Comparison of ENCODE assay signal across 31 mouse cellular contexts in genomic region chr10:21271785-21272184, GRCm38 (mm10).
"Had no signal": no experiment of that assay in that cellular context is flagged by ENCODE, and none has a peak within 500 bp of the region (broad histone marks: within the 10 kb centered on the region; RNA-seq: fewer than 3 reads in every experiment).

No protein-coding gene starts in this region.

- H3K4me1 ChIP-seq: limb, embryonic 10.5 days; limb, embryonic 12.5 days; limb, embryonic 13.5 days; limb, embryonic 15.5 days; lung, embryonic 15.5 days; midbrain, embryonic 12.5 days; midbrain, embryonic 13.5 days; midbrain, embryonic 15.5 days; neural tube, embryonic 12.5 days had no signal

- H3K4me2 ChIP-seq: limb, embryonic 12.5 days; limb, embryonic 13.5 days; limb, embryonic 15.5 days; liver, embryonic 11.5 days; liver, embryonic 12.5 days; liver, embryonic 13.5 days; liver, embryonic 15.5 days; lung, embryonic 14.5 days; lung, embryonic 15.5 days; midbrain, embryonic 11.5 days; midbrain, embryonic 12.5 days; midbrain, embryonic 13.5 days; midbrain, embryonic 15.5 days; neural tube, embryonic 12.5 days had no signal

- H3K9me3 ChIP-seq: limb, embryonic 10.5 days; limb, embryonic 12.5 days; limb, embryonic 13.5 days; limb, embryonic 15.5 days; liver, embryonic 12.5 days; liver, embryonic 13.5 days; liver, embryonic 15.5 days; lung, embryonic 15.5 days; megakaryocyte, embryonic 14.5 days; midbrain, embryonic 10.5 days; midbrain, embryonic 12.5 days; midbrain, embryonic 13.5 days; midbrain, embryonic 15.5 days; neural tube, embryonic 12.5 days had no signal

- H3K4me3 ChIP-seq: limb, embryonic 10.5 days; limb, embryonic 12.5 days; limb, embryonic 13.5 days; limb, embryonic 15.5 days; liver, embryonic 12.5 days; liver, embryonic 13.5 days; liver, embryonic 15.5 days; lung, embryonic 15.5 days; megakaryocyte, embryonic 14.5 days; midbrain, embryonic 10.5 days; midbrain, embryonic 12.5 days; midbrain, embryonic 13.5 days; midbrain, embryonic 15.5 days; myocyte; neural tube, embryonic 12.5 days had no signal

- H3K27me3 ChIP-seq: limb, embryonic 12.5 days; limb, embryonic 13.5 days; limb, embryonic 15.5 days; liver, embryonic 12.5 days; liver, embryonic 13.5 days; liver, embryonic 15.5 days; lung, embryonic 15.5 days; megakaryocyte, embryonic 14.5 days; midbrain, embryonic 12.5 days; midbrain, embryonic 13.5 days; midbrain, embryonic 15.5 days; neural tube, embryonic 12.5 days had no signal

- H3K9ac ChIP-seq: limb, embryonic 12.5 days; limb, embryonic 13.5 days; limb, embryonic 15.5 days; liver, embryonic 12.5 days; liver, embryonic 13.5 days; liver, embryonic 14.5 days; liver, embryonic 15.5 days; lung, embryonic 14.5 days; lung, embryonic 15.5 days; midbrain, embryonic 12.5 days; midbrain, embryonic 13.5 days; midbrain, embryonic 15.5 days; neural tube, embryonic 12.5 days had no signal

- H3K36me3 ChIP-seq: limb, embryonic 10.5 days; limb, embryonic 12.5 days; limb, embryonic 13.5 days; limb, embryonic 15.5 days; liver, embryonic 12.5 days; liver, embryonic 13.5 days; liver, embryonic 15.5 days; lung, embryonic 15.5 days; midbrain, embryonic 10.5 days; midbrain, embryonic 12.5 days; midbrain, embryonic 13.5 days; midbrain, embryonic 15.5 days; neural tube, embryonic 12.5 days had no signal

- DNase-seq: left cerebral cortex, postnatal 4 days; liver; liver, embryonic 13.5 days; lung, adult 18-20 months; lung, adult 2 months; lung, embryonic 14.5 days; lung, postnatal 10 days; lung, postnatal 14 days; lung, postnatal 36 days; lung, postnatal 4 days; midbrain, embryonic 14.5 days had no signal

- H3K27ac ChIP-seq: limb, embryonic 10.5 days; limb, embryonic 12.5 days; limb, embryonic 13.5 days; limb, embryonic 15.5 days; liver, embryonic 12.5 days; liver, embryonic 14.5 days; lung, embryonic 15.5 days; macrophage; midbrain, embryonic 10.5 days; midbrain, embryonic 12.5 days; midbrain, embryonic 13.5 days; midbrain, embryonic 15.5 days; neural tube, embryonic 12.5 days had no signal

- ATAC-seq: liver, embryonic 12.5 days; lung, postnatal 0 days; midbrain, embryonic 13.5 days; midbrain, embryonic 15.5 days; midbrain, embryonic 16.5 days had no signal
